7 mouse cellular contexts compared by ENCODE assay signal in genomic region chr5:30888337-30889087, GRCm38 (mm10). TPM values are rescaled to one million over a fixed set of nuclear protein-coding genes. Genes with fewer than 3 reads are reported as not detected.
DNase-seq lines count a peak whose midpoint lies in the region; ATAC-seq lines count a peak whose summit lies in the region.

Gene Agbl5 (plus strand): TSS chr5:30888694.

- H3K27ac ChIP-seq in intestine, embryonic 15.5 days = peak within 1 kb of the TSS; percentile 95
- H3K27ac ChIP-seq in midbrain, embryonic 10.5 days (replicated peaks) = peak within 1 kb of the TSS; percentile 94

- H3K9me3 ChIP-seq in intestine, embryonic 15.5 days = no peaks in the 10 kb centered on the region
- H3K9me3 ChIP-seq in midbrain, embryonic 10.5 days (replicated peaks) = no peaks in the 10 kb centered on the region

- H3K4me1 ChIP-seq in intestine, embryonic 15.5 days (replicated peaks) = peaks cover 14% of the 10 kb centered on the region
- H3K4me1 ChIP-seq in midbrain, embryonic 10.5 days = peaks cover 30% of the 10 kb centered on the region

- no peaks in the 10 kb centered on the region for H3K27me3 ChIP-seq in intestine, embryonic 15.5 days (replicated peaks)
- no peaks in the 10 kb centered on the region for H3K27me3 ChIP-seq in midbrain, embryonic 10.5 days (ENCODE audit: low read depth, poor library complexity, severe bottlenecking)

- ATAC-seq in intestine, embryonic 15.5 days = peak; percentile 93

- WGBS in intestine, embryonic 15.5 days = under 1% methylated on average over 41 of the region's 42 CpGs
- WGBS in midbrain, embryonic 10.5 days = under 1% methylated on average over 42 of the region's 42 CpGs

- peak within 1 kb of the TSS; percentile 66 for H3K4me3 ChIP-seq in intestine, embryonic 15.5 days (replicated peaks)
- peak within 1 kb of the TSS; percentile 73 for H3K4me3 ChIP-seq in midbrain, embryonic 10.5 days

- H3K4me2 ChIP-seq in intestine, embryonic 15.5 days (replicated peaks) = peak within 1 kb of the TSS; percentile 82

- peaks cover 19% of the 10 kb centered on the region for H3K36me3 ChIP-seq in intestine, embryonic 15.5 days
- peaks cover 33% of the 10 kb centered on the region for H3K36me3 ChIP-seq in midbrain, embryonic 10.5 days

- peak; percentile 82 to 91 for DNase-seq in adrenal gland, adult 18-20 months (ENCODE audit: low spot score in 2 of 2)
- peak; percentile 96 for DNase-seq in embryo, embryonic 11 days
- peak; percentile 84 to 90 for DNase-seq in gastrocnemius, postnatal 36 days
- DNase-seq in left cerebral cortex, postnatal 25 days (ENCODE audit: low spot score in 2 of 2) = peak; percentile 96 to 97
- DNase-seq in midbrain, embryonic 10.5 days (ENCODE audit: low spot score) = peak; percentile 98
- DNase-seq in right cerebral cortex, postnatal 4 days = peak; percentile 97

- peak within 1 kb of the TSS; percentile 78 for H3K9ac ChIP-seq in intestine, embryonic 15.5 days

- intact Hi-C loops in gastrocnemius, postnatal 36 days (cut with DNase I) = loop anchor here (2.0 kb wide), 1 partner anchor 18 kb away; the partner anchor contains the start of gene Ost4
- intact Hi-C loops in left cerebral cortex, postnatal 25 days (cut with DNase I) = loop anchor here (1.0 kb wide), 1 partner anchor 19 kb away; the partner anchor contains the start of gene Ost4

RNA-seq across cellular contexts. Expression of gene Agbl5, which starts in this region (rescaled TPM):
- 1 to 10 TPM; 8.3 TPM for total RNA-seq in adrenal gland, adult 18-20 months (2021)
- 1 to 10 TPM; 1.6 to 3.0 TPM for total RNA-seq in gastrocnemius, postnatal 36 days (2021)
- 13.9 and 16.4 TPM in 2 replicates for polyA plus RNA-seq in intestine, embryonic 15.5 days (2015; fragmentation: Nextera tagmentation; extraction: Ambion mirVana)
- 10 to 100 TPM; 14.3 to 17.8 TPM for total RNA-seq in left cerebral cortex, postnatal 25 days (2021)
- 17.4 and 20.1 TPM in 2 replicates for polyA plus RNA-seq in midbrain, embryonic 10.5 days (2016; fragmentation: Nextera tagmentation; extraction: Ambion mirVana)

Comparison
In these comparisons a context has a peak if more than half of its experiments do, and no peak if none do; other contexts are left out.
1. Peak in every context shown above with its lines: DNase-seq, ATAC-seq, H3K4me3 ChIP-seq and H3K27ac ChIP-seq.